Mouse (Mus musculus) embryonic fibroblast, embryonic 13.5 days (primary cell): ENCODE data around the gene Castor2. TPM values are rescaled to one million over a fixed set of nuclear protein-coding genes. Genes with fewer than 3 reads are reported as not detected.
A peak's percentile ranks its signal among the peaks of the same experiment; 100 is the strongest.

ENCODE experiments used
- H3K27ac ChIP-seq: 2 replicates; pipeline ENCODE4 v1.5.1; 2012; ENCODE audit warnings: low read length, control low read depth, inconsistent platforms; ENCODE audit not compliant: insufficient read depth
- H3K4me1 ChIP-seq: 2 replicates; pipeline ENCODE4 v1.6.1; 2011; ENCODE audit warnings: low read length; ENCODE audit not compliant: control insufficient read depth, insufficient read depth
- H3K4me3 ChIP-seq: 2 replicates; pipeline ENCODE4 v1.5.1; 2011; ENCODE audit warnings: mild to moderate bottlenecking, control low read depth, low read length; ENCODE audit not compliant: insufficient read depth
- CTCF ChIP-seq: IDR thresholded peaks from 2 replicates; pipeline ENCODE4 v1.5.1; 2011; ENCODE audit warnings: mild to moderate bottlenecking, control low read depth, low read length, moderate library complexity, borderline replicate concordance; ENCODE audit not compliant: insufficient read depth
- POLR2A ChIP-seq: IDR thresholded peaks from 2 replicates; pipeline ENCODE4 v1.6.1; 2011; ENCODE audit warnings: low read depth, mild to moderate bottlenecking, control low read depth, low read length, moderate library complexity
- polyA plus RNA-seq: library from polyadenylated mRNA; stranded (reverse); fragments of >200 nt; gene quantifications from 2 replicates; pipeline ENCODE4 v1.2.4, GENCODE M21; 2011; ENCODE audit warnings: low read depth; ENCODE audit not compliant: missing spikeins, insufficient read length

The Castor2 gene
- polyA plus RNA-seq, 1 experiment: 12.3 TPM

- no peak overlapping the region for H3K4me3 ChIP-seq
- no peak overlapping the region for H3K27ac ChIP-seq
- H3K4me1 ChIP-seq: no peaks in the 10 kb centered on the region; the same call in 1 of the 2 replicates
- TF ChIP-seq CTCF: peak; percentile 81
- TF ChIP-seq POLR2A: no peak
These were observed 87.6 kb downstream of the Castor2 start for GRCm38 (mm10) chr5:134186961-134187731.

GRCm38 (mm10) chr5:134188571-134188970 lies 89.1 kb downstream of the Castor2 start:
- Histone ChIP-seq H3K4me3 (no peak overlapping the region), H3K27ac (no peak overlapping the region), H3K4me1 (no peaks in the 10 kb centered on the region)
- TF ChIP-seq CTCF (no peak), POLR2A (no peak)

- no peak for TF ChIP-seq POLR2A
- TF ChIP-seq CTCF: no peak
- Histone ChIP-seq H3K4me3 (no peak overlapping the region), H3K27ac (no peak overlapping the region), H3K4me1 (no peaks in the 10 kb centered on the region)
These were observed 94.2 kb downstream of the Castor2 start for GRCm38 (mm10) chr5:134193664-134194063.

Other genes with a start within 250 kb of the Castor2 start
- gene Rcc1l, start 77.1 kb downstream of the Castor2 start, polyA plus RNA-seq: 10.1 and 11.1 TPM in 2 replicates
- 4.5 and 7.1 TPM in 2 replicates for gene Gtf2ird2, start 84.3 kb downstream of the Castor2 start, polyA plus RNA-seq
- 1.3 TPM in 1 of 2 replicates, not detected in the other for gene Ncf1, start 129.9 kb downstream of the Castor2 start, polyA plus RNA-seq
- gene Gtf2i, start 215.0 kb downstream of the Castor2 start, polyA plus RNA-seq: 173 and 287 TPM in 2 replicates